Mouse (Mus musculus) ES-CJ7 (cell line): ENCODE results near the gene C1qtnf6.
A peak's percentile ranks its signal among the peaks of the same experiment; 100 is the strongest.

Source experiments
- DNase-seq: peaks from one replicate; pipeline ENCODE4 v3.0.0; 2011; ENCODE audit warnings: low read depth, low spot score

The C1qtnf6 gene

DNA sequence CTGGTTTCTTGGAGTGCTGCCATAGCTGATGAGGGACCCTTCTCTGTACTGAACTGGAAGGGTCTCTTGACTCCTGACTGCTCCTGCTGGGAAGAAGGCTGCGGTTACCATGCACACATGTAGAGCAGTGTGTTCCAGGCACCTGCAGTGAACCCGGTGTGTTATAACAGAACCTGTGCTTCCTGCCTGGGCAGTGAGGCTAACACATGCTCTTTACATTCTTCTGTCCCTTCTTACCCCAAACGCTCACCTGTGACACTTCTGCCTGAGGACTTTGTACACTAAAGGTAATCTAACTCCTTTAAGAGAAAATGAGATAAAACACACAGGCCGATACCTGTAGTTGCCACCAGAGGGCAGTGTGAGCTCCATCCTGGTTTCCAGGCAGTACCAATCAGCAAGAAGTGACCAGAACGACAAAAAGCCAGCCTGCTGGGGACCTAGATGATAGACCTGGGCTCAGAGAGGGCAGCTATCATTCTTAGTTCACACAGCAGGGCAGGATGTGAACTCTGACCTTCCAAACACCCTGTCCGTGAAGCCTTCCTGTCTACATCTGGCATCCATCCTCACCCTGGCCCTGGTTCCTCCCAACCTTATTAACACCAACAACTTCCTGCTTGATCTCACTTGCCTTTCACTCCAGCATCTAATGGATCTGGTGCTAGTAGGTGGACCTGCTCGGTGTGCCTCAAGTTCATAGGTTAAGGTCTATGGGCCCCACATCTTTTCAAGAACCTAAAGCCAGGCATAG is 16.6 kb downstream of the C1qtnf6 start:
- peak; percentile 67 for DNase-seq

DNA sequence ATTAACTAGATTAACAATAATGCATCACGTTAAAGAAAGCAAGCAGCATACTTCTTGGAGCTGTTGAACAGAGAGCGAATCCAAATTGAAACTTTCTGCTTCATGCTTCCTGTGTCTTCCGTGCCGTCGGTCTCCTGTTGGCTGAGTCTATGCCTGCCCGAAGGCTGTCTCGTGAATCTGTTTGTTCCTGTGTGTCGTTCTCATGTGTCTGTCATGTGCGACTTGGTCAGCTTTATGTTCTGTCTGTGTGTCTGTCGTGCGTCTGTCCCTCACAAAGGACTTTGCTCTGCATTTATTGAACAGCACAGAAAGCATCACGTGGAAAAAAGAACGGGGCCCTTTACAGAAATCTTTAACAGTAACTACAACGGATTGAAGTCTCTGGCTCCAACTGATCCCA is 18.2 kb downstream of the C1qtnf6 start:
- no peak for DNase-seq

DNA sequence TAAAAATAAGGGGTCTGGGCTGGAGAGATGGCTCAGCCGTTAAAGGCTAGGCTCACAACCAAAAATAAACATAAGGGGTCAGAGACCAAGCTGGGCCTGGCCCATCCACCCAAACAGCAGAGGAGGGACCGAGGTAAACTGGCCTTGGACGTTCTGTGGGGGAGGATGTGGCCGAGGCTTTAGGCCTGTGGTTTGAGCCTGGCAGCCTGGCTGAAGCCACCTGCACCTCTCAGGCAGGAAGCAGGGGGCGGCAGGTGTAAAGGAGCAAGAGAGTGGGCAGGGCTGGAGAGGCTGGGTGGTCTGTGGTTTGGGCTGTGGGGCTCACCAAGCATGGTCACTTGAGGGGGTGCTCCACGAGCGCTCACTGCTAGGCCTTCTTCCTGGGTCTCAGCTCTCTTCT is 19.3 kb downstream of the C1qtnf6 start:
- no peak for DNase-seq

DNA sequence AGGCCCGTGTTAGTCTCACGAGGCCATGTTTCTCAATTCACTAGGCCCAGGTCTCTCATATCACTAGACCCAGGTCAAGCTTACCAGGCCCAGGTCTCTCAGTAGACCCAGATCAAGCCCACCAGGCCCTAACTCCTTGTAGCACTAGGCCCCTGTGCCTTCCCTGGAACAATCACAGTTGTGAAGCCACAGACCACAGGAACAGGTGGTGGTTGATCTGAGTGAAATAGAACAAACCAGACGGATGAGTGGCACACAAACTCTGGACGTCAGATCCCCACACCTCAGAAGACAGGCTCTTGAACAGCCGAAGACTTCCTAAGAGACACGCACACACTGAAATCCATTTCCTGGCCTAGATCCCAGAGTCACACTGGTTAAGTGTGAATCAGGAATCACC is 20.5 kb downstream of the C1qtnf6 start:
- no peak for DNase-seq

DNA sequence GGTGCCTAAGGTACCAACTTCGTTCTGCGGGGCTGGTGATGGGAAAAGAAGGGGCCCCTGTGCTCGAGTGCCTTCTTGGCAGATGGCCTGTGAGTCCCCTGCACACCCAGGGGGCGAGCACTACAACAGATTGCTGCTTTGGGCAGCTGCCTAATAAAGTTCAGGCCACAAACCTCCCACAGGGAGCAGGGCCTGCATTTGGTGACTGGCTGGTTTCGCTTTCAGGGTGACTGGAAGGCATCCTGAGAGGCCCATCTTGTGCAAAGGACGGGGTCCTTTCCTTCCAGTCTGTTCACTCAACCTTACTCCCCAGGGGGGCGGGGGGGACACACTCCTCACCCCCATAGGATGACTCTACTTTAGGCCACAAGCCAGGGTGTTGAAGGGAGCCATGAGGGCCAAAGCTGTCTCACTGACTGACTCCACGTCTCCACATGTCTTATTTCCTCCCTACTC is 21.1 kb downstream of the C1qtnf6 start:
- DNase-seq: no peak

DNA sequence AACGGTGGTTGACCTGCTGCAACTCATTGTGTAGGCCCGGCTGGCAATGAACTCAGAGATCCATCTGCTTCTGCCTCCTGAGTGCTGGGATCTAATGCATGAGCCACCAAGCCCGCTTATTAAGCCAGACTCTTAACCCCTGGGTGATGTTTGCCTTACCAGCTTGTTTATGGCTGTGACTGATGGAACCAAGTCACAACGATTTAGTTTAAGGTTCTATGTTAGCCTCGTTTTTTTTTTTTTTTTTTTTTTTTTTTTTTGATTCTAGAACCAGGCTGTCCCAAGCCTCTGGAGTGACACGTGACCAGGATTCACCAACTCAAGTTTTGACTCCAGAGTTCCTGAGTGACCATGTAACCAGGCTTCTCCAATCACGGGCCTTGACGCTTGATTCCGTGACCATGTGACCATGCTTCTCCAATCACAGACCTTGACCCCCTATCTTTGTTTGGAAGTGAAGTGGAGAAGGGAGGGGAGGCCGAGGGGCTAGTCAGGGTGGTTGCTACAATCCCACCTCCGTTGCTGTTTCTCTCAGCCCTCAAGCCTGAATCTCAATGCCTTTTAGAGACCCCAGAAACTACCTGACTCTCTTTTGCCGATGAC is 21.8 kb downstream of the C1qtnf6 start:
- peak; percentile 78 for DNase-seq

DNA sequence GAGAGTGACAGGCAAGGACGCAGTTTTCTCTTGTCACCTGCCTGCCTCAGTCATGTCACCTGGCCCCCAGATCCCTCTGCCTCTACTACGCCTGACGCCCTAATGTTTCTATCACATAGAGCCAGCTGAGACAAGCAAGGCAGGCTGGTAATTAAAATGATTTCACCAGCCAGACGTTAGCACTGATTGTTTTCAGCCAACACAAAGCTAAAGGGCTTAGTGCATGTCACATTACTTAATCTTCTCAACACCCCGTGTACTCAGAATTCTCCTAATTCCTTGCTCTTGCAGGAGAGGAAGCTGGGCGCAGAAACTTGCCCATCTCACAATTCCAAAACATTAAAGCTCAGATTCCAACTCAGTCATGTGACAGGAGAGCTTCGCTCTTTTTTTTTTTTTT is 22.8 kb downstream of the C1qtnf6 start:
- no peak for DNase-seq

DNA sequence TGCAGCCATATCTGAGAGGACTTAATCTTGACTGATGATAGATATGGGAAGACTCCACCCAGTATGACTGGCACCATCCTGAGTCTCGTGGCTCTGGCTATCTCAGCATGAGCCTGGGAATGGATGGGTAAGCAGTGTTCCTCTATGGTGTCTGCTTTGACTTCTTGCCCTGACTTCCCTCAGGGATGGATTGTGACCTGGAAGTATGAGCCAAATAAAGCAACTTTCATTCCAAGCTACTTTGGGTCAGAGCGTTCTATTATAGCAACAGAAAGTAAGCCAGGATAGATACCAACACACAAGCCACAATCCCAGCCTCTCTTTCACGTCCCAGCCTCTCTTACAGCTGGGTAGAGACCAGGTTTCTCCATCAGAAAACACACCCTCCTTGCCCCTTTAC is 25.7 kb downstream of the C1qtnf6 start:
- DNase-seq: no peak

DNA sequence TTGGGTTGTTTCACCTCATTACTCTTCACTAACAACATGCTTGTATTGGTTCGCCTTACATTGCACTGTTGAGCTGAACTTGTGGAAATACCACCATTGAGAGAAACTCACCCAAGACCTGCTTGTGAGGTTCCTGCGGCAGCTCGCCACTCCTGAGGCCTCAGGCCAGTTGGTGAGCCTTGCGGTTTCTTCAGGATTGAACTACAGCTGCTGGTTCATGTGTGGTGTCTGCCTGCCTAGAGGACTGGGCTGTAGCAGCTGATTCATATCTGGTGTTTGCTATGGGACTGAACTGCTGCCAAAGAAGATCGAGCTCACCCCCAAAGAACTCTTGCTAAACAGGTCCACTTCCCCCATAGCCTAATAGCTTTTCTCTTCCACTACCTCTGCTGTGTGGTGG is 26.4 kb downstream of the C1qtnf6 start:
- DNase-seq: no peak

DNA sequence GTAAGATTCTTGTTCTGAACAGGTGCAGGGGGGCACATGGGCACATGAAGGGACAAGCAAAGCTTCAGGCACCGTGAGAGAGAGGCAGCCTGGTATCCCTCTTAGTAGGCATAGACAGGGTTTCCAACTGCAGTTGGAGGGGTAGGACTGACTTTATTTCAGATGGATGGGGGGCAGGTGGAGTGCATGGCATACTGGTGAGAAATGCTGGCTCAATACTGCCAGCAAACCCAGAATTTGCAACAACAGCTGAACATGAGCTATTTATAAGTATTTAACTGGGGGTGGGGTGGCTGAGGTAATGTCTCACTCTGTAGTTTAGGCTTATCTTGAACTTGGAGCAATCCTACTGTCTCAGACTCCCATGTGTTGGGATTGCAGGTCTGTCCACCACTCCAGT is 27.2 kb downstream of the C1qtnf6 start:
- no peak for DNase-seq

DNA sequence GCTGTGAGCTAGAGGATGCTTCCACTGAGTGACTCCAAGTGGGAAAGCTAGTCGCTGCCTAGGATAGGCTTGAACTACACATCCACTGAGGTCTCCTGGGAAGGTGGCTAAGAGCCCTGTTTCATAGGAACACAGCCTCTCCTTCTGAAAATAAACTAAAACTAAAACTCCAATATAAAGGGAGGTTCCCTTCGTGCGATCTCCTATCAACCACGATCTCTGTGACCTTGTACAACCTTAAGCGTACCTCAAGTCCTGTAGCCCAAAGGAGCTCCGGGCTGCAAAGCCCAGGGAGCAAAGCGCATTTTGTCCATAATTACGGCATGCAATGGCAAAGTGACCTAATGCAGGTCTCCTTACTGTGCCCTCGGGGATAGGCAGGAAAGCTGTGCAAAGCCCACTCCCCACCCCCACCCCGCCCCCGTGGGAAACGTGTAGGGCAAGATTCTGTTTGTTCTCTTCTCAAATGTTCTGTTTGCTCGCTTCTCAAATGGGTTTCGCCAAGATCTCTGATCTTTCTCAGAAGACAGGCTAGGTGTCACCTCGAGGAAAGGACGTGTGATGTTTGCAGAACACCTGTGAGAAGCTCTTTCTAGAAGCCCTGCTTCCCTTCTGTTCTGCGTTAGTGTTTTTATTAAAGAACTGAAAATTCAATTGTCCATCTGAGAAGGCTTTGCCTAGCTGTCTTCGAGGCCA is 28.6 kb downstream of the C1qtnf6 start:
- DNase-seq: no peak

DNA sequence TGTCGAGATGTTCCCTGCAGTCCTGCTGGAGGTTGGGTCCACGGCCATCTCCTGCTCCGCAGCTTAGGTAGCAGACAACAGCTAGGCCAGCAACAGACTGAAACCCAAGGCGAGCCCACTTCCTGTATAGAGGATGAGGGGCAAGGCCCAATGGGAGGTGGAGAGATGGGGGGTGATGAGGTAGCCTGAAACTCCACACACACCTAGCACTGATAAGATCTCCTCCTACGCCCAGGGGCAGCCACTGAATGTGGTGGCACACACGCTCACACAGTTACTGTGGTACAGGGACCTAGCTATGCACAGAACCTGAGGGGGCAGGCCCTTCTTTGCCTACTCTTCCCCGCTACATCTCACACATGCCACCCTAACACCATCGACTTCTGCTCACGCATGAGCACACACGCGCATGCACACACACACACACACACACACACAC is 36.2 kb downstream of the C1qtnf6 start, which contains the start of gene Il2rb:
Gene Il2rb (minus strand): TSS at position 304 of the 439 bp plus-strand sequence.
- DNase-seq: no peak

DNA sequence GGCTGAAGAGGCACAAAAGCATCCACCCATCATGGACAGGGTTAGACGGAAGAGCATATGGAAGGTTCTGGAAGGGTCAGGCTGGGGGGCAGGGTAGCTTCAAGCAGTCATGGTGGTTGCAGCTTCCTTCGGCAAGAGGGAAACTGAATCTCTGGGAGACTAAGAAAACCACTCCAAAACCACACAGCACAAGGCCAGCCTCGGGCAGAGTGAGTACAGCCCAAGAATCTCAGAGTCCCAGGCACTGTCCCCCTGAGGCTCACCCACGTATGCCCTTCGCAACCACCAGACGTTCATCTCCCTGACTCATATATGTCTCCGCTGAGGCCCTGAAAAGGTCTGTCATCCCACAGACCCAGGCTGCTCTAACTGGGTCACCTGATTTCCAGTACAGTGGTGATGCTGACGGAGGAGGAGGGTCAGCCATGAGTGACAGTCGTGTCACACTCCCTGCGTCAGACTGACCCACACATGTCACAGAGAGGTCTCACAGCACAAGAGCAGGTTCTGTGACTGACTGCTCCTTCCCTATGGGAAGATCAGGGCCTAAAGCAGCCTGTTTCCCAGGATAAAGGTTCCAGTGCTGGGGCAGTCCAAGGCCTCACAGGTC is 37.7 kb downstream of the C1qtnf6 start:
- no peak for DNase-seq

DNA sequence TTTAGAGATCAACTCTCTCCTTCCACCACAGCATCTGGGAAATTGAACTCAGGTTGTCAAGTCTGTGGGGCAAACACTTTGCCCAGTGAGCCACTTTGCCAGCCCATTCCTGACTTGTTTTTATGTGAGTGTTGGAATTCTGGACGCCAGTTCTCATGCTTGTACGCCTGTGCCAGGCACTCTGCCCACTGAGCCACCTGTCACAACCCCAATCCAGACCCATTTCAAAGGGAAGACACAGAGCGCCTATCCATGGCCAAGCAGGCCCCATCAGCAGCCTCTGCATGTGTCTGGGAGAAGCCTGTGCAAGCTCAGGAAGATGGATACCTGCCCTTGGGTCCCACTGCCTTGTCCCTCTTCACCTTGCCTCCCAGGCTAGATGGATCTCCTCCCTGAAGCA is 39.9 kb downstream of the C1qtnf6 start:
- no peak for DNase-seq

DNA sequence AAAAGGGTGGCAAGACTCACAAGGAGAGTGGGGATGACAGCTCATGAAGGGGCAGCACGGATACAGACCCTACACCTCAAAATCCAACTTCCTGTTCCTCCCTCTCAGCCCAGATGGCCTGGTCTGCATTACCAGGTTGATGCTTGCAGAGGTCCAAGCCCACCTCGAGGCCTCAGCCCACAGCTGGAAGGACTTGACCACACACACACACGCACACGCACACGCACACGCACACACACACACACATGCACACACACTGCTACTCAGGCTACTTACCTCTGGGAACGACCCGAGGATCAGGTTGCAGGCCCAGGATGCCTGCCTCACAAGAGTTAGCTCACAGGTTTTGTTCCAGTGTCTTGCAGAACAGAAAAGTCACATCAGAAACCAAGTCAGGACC is 41.3 kb downstream of the C1qtnf6 start:
- no peak for DNase-seq

DNA sequence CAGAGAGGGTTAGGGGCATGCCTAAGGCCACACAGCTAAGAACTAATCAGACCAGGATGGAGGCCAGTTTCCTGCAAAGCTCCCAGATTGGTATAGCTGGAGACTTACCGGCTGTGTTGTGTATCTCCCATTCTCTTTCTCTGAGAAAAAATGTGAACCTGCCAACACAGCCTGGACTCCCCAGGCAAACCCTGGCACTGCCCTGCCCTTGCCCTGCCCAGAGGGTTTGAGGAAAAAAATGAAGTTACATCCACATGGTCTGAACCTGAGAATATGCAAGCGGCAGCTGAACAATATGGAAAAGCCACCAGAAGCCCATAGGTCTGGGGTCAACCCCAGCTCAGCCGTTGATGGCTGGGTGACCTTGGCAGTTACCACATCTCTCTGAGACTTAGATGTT is 42.0 kb downstream of the C1qtnf6 start:
- DNase-seq: no peak

DNA sequence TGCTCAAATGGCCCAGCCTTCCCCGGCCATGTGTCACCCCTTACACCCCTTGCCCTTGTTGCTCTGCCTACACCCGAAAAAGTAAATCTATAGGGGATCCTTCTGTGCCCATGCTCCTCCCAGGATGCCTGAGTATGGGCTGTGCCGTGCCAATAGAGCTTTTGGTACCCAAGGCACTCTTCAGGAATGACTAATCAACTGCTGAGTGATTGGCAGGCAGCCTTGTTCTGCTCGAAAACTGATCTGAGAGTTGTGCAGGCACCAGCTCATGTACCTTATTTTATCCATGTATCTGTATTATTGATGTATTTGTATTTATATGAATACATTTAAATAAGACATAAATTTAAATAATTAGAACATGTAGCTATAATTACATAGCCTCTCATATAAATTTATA is 44.1 kb downstream of the C1qtnf6 start:
- DNase-seq: no peak

DNA sequence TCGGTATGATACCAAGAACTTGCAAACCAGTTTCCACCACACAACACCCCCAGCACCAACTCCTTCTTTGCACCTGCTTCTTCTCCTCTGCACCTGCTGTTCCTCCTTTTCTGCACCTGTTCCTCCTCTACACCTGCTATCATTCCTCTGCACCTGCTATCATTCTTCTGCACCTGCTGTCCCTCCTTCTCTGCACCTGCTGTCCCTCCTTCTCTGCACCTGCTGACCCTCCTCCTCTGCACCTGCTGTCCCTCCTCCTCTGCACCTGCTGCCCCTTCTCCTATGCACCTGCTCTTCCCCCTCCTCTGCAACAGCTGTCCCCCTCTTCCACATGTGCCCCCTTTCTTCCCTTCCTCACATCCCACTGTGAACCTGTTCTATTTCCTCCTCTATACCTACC is 44.7 kb downstream of the C1qtnf6 start:
- DNase-seq: no peak

DNA sequence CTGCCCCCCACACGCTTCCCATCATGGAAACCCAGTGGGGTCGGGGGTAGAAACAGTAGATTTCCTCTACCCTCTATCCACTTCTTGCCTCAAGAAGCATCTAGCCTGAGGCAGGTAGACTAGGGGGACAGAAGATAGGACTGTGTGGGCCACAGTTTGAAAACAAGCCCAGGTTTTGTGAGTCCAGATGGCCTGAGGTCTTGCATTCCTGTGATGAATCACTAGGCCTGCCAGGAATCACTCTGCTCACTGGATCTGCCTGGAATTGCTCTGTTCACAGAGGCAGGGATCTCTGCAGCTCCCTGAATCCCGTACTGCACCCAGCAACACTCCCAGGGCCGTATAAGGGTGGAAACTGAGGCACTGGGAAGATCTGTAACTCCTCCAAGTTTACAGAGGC is 47.9 kb downstream of the C1qtnf6 start:
- no peak for DNase-seq

DNA sequence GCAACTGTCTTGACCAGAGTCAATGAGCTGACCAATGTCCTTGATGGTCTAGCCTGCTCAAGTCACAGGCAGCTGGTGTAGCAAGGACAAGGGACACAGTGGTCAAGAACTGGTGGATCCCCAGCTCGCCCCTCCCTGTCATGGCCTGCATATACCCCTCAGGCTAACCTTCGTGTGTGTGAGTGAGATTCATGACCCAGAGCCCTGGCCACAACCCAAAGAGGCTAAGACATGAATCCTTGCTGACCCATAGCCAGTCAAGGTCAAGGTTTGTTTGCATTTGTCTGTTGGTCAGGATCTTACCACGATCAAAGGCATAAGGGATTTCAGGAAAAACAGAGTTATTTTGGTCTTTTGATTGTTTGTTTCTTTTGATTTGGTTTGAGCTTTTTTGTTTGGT is 48.7 kb downstream of the C1qtnf6 start:
- DNase-seq: no peak

DNA sequence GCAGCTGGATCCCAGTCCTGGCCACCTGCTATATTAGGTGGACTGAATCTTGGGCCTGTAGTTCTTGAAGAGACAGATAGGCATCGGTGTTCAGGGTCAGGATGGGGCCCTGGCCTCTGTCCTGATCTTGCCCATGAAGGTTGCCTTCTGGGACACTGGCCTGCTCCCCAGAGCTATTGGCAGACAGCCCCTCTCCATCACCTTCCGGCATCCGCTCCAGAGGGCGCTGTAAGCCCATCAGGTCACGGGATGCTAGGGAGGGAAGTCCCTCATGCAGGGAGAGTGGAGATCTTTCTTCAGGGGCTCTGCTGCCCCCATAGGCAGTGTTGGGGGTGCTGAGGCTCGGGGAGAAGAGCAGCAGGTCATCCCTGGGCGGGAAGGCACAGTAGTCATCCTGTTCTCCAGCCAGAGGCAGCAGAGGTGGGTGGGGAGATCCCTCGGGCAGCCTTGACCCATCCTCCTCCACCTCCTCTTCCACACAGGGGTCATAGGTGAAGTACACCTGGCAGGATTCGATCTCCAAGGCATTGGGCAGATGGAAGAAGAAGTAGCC is 49.7 kb downstream of the C1qtnf6 start:
- peak; percentile 4 for DNase-seq

DNA sequence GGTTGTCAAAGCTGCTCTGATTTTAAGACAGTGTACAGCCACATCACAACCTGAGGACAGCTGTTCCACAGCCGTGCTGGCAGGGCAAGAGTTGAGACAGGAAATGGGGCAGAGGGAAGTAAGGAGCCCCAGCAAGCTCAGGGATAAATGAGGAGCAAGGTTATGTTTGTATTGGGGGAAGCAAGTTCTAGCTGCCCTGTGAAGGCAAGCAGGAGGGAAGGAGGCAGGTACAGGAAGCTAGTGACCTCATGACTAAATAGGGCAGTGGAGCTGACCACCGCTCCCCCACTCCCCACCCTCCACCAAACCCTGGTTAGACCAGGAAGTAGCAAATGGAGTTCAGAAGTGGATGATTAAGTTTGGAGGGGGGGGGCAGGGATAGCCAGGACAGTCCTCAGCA is 50.2 kb downstream of the C1qtnf6 start:
- no peak for DNase-seq
